Mouse (Mus musculus): Measurements from ENCODE around the gene Spindoc. TPM values are rescaled to one million over a fixed set of nuclear protein-coding genes. Genes with fewer than 3 reads are reported as not detected.
A peak's percentile ranks its signal among the peaks of the same experiment; 100 is the strongest.

Spindoc gene
- polyA plus RNA-seq, 1 experiment from 2014 or later = 41.9 TPM

DNA sequence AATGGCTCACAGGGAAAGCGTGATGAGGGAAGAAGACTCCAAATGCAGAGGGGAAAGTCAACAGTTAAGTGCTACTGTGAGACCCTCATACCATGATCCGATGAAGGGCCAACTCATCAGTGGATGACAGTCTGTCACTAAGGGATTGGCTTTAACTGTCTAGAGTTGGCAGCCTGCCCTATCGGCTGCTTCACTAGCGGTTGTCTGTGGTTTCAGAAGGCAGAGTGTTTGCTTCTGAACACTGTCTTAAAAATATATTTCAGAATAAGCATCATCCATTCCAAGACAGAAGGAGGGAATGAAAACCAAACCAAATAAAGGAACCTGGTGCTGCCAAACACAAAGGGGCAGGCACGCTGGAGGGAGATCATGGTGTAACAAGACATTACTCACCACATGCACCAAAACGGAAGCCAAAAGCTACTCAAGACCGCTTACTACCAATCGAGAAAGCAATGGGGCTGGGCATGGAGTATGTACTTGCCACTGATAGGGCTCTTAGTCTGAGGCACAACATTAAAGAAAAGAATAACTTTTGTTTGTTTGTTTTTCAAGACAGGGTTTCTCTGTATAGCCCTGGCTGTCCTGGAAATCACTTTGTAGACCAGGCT lies 67.7 kb downstream of the Spindoc start:
- no peak overlapping the region for H3K4me2 ChIP-seq
- H3K4me1 ChIP-seq = peaks cover 22% of the 10 kb centered on the region
- no peaks in the 10 kb centered on the region for H3K27me3 ChIP-seq
- H3K36me3 ChIP-seq (replicated peaks) = no peaks in the 10 kb centered on the region
- H3K9ac ChIP-seq = no peak overlapping the region
- 91% methylated on average over 8 of the region's 8 CpGs for WGBS
- no peak for ATAC-seq (ENCODE audit: low FRiP score)
- no peak overlapping the region for H3K4me3 ChIP-seq (replicated peaks)
- H3K9me3 ChIP-seq = no peaks in the 10 kb centered on the region
- H3K27ac ChIP-seq = no peak overlapping the region

DNA sequence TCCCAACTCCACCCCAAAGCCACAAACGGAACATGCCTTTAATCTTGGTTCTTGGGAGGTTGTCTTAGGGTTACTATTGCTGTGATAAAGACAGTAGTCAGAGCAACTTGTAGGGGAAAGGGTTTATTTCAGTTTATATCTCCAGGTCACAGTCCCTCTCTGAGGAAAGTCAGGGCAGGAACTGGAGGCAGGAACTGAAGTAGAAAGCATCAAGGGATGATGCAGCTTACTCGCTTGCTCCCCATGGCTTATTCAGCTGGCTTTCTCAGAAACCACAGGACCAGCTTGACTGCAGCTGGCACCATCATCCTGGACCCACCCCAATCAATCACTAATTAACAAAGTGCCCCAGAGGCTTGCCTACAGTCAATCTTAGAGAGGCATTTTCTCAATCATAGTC lies 69.1 kb downstream of the Spindoc start:
- no peak overlapping the region for H3K4me3 ChIP-seq (replicated peaks)
- no peak for ATAC-seq (ENCODE audit: low FRiP score)
- H3K4me1 ChIP-seq = peaks cover 35% of the 10 kb centered on the region
- no peak overlapping the region for H3K4me2 ChIP-seq
- no peak overlapping the region for H3K9ac ChIP-seq
- no peaks in the 10 kb centered on the region for H3K9me3 ChIP-seq
- no peaks in the 10 kb centered on the region for H3K27me3 ChIP-seq
- no peak overlapping the region for H3K27ac ChIP-seq
- 89% methylated on average over 2 of the region's 2 CpGs for WGBS
- no peaks in the 10 kb centered on the region for H3K36me3 ChIP-seq (replicated peaks)

DNA sequence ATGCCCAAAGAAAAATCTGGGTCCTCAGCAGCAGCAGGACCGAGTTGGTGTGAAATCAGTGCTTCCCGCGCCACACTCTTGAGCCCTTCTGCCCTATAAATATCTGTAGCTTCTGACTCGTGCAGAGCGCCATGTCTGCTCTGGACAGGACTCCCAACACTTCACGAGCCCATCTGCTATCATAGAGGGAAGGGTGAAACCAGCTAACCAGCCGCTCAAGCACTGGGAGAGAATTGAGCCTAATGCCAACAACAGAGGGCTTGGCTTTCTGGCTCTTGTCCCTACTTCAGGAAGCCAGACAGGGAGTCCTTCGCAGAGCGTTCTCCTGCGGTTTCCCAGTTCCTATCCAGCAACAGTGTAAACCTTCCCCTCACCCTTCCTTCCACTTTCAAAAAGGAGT lies 71.5 kb downstream of the Spindoc start:
- Histone ChIP-seq H3K27me3 (no peaks in the 10 kb centered on the region), H3K9ac (no peak overlapping the region), H3K36me3 (replicated peaks) (no peaks in the 10 kb centered on the region), H3K4me3 (replicated peaks) (no peak overlapping the region), H3K4me2 (no peak overlapping the region), H3K27ac (peak overlapping the region; percentile 26; the same call in 1 of the 2 replicates), H3K4me1 (peaks cover 54% of the 10 kb centered on the region), H3K9me3 (no peaks in the 10 kb centered on the region)
- WGBS = 43% methylated on average over 10 of the region's 10 CpGs
- ATAC-seq (ENCODE audit: low FRiP score) = no peak

DNA sequence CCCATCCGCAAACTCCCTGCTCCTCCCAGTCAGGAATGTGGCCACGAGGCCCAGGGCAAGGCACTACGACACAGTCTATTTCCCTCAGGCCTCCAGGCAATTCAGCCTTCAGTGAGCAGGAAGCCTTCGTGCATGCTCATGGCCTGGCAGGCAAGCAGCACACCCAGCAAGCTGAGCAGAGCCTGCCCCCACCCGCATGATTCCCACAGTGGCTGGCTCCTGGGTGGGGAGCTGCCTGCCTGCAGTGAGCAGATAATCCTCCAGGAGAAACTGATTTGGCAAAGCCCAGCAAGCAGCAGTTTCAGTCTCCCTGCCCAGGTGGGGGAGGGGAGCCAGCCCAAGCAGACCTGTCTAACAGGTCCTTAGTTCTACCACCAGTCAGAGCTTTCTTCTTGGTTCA lies 72.1 kb downstream of the Spindoc start:
- ATAC-seq (ENCODE audit: low FRiP score) = no peak
- H3K4me1 ChIP-seq = peaks cover 48% of the 10 kb centered on the region
- H3K36me3 ChIP-seq (replicated peaks) = no peaks in the 10 kb centered on the region
- H3K9me3 ChIP-seq = no peaks in the 10 kb centered on the region
- no peak overlapping the region for H3K4me2 ChIP-seq
- no peaks in the 10 kb centered on the region for H3K27me3 ChIP-seq
- no peak overlapping the region for H3K4me3 ChIP-seq (replicated peaks)
- H3K9ac ChIP-seq = no peak overlapping the region
- no peak overlapping the region for H3K27ac ChIP-seq
- 28% methylated on average over 5 of the region's 5 CpGs for WGBS

DNA sequence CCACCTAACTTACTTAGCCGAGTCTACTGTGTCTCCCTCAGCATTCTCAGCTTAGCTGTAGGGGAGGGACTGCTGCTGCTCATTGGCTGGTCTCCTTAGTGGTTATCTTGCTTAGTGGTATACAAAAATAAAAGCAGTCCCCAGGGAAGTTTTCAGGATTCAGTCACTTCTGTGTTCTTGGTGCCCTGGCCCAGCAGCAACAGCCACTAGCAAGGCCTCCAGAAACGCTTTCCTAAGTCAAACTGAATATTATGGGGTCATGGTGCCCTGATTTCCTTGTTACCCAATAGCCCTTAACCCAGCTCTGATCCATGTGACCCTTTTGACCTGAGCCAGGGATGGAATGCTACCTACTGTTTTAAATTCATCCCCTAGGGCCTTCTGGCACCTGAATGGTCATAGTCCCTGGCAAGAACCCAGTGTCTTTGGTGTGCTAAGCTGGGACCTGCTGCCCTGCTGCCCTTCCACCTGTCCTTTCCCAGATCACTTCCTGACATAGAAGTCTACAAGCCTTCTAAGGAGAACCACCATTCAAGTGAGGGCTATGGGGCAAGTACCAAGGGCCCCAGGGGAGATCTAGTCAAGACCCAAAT lies 73.0 kb downstream of the Spindoc start:
- H3K4me3 ChIP-seq (replicated peaks) = no peak overlapping the region
- no peak for ATAC-seq (ENCODE audit: low FRiP score)
- no peaks in the 10 kb centered on the region for H3K36me3 ChIP-seq (replicated peaks)
- no peaks in the 10 kb centered on the region for H3K27me3 ChIP-seq
- 73% methylated on average over 2 of the region's 2 CpGs for WGBS
- H3K27ac ChIP-seq = no peak overlapping the region
- H3K9ac ChIP-seq = no peak overlapping the region
- H3K4me2 ChIP-seq = no peak overlapping the region
- H3K9me3 ChIP-seq = no peaks in the 10 kb centered on the region
- H3K4me1 ChIP-seq = peaks cover 48% of the 10 kb centered on the region

DNA sequence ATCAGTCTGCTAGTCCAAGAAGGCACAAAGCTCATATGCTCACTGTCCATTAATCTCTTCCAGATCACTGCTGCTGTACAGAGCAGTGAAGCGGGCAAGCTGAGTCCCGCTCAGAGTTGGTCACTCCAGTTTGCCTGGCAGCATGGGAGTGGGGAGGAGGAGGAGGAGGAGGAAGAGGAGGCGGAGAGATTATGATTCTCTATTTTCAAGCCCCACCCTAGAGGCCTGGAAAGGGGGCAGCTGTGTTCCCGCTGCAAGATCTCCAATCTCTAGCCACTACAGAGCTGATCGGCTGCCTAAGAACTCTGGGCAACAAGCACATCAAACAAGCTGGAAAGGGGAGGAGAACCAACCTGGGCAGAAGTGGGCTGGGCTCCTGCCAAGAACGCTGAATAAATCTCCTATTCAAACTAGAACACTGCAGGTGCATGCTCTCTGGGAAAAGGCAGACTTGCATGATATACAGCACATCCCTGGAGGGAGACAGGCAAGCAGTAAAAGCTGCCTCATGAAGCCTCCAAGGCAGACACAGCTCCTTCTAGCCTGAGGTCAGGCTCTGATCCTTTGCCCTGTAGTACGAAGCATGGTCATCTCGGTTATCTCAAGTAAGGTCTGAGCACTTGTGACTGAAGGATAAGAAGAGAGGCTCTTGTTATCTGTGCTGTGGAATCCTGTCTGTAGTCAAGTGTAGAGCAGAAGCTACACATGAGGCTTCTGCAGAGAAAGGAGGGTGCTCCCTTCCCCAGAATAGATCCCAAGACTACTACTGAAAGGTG lies 74.6 kb downstream of the Spindoc start:
- Histone ChIP-seq H3K27ac (peak overlapping the region; percentile 69), H3K36me3 (replicated peaks) (no peaks in the 10 kb centered on the region), H3K4me2 (no peak overlapping the region), H3K4me1 (peaks cover 48% of the 10 kb centered on the region), H3K4me3 (replicated peaks) (no peak overlapping the region), H3K9me3 (no peaks in the 10 kb centered on the region), H3K27me3 (no peaks in the 10 kb centered on the region), H3K9ac (no peak overlapping the region)
- ATAC-seq (ENCODE audit: low FRiP score) = no peak
- 52% methylated on average over 8 of the region's 8 CpGs for WGBS

DNA sequence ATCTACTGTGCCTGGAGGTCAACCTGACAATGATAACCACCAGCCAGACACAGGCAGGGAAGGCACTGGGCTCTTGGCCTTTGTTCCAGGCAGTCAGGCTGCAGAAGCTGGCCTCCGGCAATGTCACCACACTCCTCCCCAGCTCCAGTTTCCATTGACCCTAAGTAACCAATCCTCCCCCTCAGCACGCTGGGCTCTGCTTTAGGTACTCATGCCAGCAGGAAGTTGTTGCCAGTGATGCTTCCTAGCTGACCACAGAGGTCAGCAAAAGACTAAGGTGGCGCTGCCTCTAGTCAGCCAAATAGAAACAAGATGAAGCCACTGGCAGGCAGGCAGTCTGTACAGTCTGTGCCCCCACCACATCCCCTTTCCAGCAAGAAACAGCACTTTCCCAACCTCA lies 75.8 kb downstream of the Spindoc start:
- no peak for ATAC-seq (ENCODE audit: low FRiP score)
- H3K4me3 ChIP-seq (replicated peaks) = no peak overlapping the region
- H3K9ac ChIP-seq = no peak overlapping the region
- no peaks in the 10 kb centered on the region for H3K36me3 ChIP-seq (replicated peaks)
- H3K27me3 ChIP-seq = no peaks in the 10 kb centered on the region
- WGBS = 78% methylated on average over 3 of the region's 3 CpGs
- H3K9me3 ChIP-seq = no peaks in the 10 kb centered on the region
- H3K4me2 ChIP-seq = no peak overlapping the region
- no peak overlapping the region for H3K27ac ChIP-seq
- H3K4me1 ChIP-seq = peaks cover 48% of the 10 kb centered on the region

DNA sequence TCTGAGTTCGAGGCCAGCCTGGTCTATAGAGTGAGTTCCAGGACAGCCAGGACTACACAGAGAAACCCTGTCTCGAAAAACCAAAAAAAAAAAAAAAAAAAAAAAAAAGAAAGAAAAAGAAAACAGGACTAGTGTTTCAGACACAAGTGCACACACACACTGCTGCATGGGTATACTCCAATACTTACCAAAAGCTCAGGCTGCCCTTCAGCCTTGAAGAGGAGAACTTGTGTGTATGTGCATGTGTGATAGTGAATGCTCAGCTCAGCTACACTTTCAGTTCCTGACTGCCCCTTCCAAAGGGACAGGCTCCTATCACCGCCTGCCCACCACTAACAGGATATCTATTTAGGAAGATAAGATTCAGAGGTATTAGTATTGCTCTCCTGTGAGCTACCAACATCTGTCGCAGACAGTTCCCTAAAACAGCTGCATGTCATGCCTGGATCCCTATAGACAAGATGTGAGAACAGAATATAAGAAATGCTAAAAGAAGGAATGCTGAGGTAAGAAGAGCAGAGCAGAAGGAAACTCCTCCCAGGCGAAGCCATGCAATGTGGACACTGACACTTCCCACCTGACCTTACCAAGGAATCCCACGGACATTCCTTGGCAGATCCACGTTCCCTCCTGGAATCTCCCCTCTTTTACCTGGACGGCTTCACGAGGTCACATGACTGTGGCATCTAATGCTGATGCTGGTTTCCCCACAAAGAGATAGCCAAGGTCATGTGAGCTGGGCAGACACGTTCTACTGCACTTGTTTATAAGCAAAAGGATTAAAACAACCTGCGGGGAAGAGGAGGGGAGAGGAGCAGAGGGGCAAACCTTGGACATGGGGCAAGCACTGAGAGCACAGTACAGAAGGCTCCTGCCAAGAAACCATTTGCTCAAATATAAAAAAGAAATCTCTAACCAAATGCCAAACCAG lies 77.1 kb downstream of the Spindoc start:
- Histone ChIP-seq H3K27ac (no peak overlapping the region), H3K4me3 (replicated peaks) (no peak overlapping the region), H3K4me2 (no peak overlapping the region), H3K27me3 (no peaks in the 10 kb centered on the region), H3K9ac (no peak overlapping the region), H3K4me1 (peaks cover 38% of the 10 kb centered on the region), H3K9me3 (no peaks in the 10 kb centered on the region), H3K36me3 (replicated peaks) (no peaks in the 10 kb centered on the region)
- ATAC-seq (ENCODE audit: low FRiP score) = no peak
- 85% methylated on average over 10 of the region's 11 CpGs for WGBS

DNA sequence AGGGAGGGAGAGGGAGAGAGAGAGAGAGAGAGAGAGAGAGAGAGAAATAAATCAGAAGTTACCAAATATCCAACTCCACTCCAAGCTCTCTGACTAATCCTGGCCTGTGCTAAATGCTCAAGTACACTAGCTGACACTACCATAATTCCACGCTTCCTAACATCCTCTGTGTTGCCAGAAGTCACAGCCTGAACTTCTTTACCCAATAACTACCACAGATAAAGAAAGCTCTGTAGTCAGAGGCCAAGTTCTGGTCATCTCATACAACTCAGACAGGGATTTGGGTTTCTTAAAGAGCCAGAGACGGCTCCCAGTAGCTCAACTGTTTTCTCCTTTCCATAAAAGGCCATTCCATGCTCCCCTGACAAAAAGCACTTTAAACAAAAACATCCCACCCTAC lies 78.0 kb downstream of the Spindoc start:
- no peak for ATAC-seq (ENCODE audit: low FRiP score)
- Histone ChIP-seq H3K4me1 (peaks cover 29% of the 10 kb centered on the region), H3K9me3 (no peaks in the 10 kb centered on the region), H3K27me3 (no peaks in the 10 kb centered on the region), H3K9ac (no peak overlapping the region), H3K36me3 (replicated peaks) (no peaks in the 10 kb centered on the region), H3K4me3 (replicated peaks) (no peak overlapping the region), H3K27ac (no peak overlapping the region), H3K4me2 (no peak overlapping the region)
- 70% methylated on average over 2 of the region's 2 CpGs for WGBS

Small RNA genes within 50 kb of the gene (microRNA-seq; reads per million reads assigned to microRNA genes)
- 3.2 reads per million, percentile 8 among the genes with 10 or more reads in this experiment for gene Mir6991

Other genes with a start within 250 kb of the Spindoc start
- gene Otub1, start 176.7 kb downstream of the Spindoc start, polyA plus RNA-seq (2016; fragmentation: Nextera tagmentation; extraction: Ambion mirVana) = 220 and 238 TPM in 2 replicates
- 781 and 789 TPM in 2 replicates for gene Cox8a, start 165.4 kb downstream of the Spindoc start, polyA plus RNA-seq (2016; fragmentation: Nextera tagmentation; extraction: Ambion mirVana)
- gene Naa40, start 141.8 kb downstream of the Spindoc start, polyA plus RNA-seq (2016; fragmentation: Nextera tagmentation; extraction: Ambion mirVana) = 90.0 and 92.2 TPM in 2 replicates
- gene Rcor2, start 115.7 kb downstream of the Spindoc start, polyA plus RNA-seq (2016; fragmentation: Nextera tagmentation; extraction: Ambion mirVana) = 88.6 and 89.4 TPM in 2 replicates
- gene Mark2, start 41.1 kb downstream of the Spindoc start, polyA plus RNA-seq (2016; fragmentation: Nextera tagmentation; extraction: Ambion mirVana) = 47.6 and 53.5 TPM in 2 replicates
- 16.3 and 18.6 TPM in 2 replicates for gene 2700081O15Rik, start 34.6 kb upstream of the Spindoc start, polyA plus RNA-seq (2016; fragmentation: Nextera tagmentation; extraction: Ambion mirVana)
- 383 and 409 TPM in 2 replicates for gene Rtn3, start 100.3 kb upstream of the Spindoc start, polyA plus RNA-seq (2016; fragmentation: Nextera tagmentation; extraction: Ambion mirVana)
- 8.4 and 9.2 TPM in 2 replicates for gene Atl3, start 111.0 kb upstream of the Spindoc start, polyA plus RNA-seq (2016; fragmentation: Nextera tagmentation; extraction: Ambion mirVana)
- gene Pla2g16, start 174.5 kb upstream of the Spindoc start, polyA plus RNA-seq (2016; fragmentation: Nextera tagmentation; extraction: Ambion mirVana) = 4.4 and 5.0 TPM in 2 replicates
- gene Lgals12, start 224.2 kb upstream of the Spindoc start, polyA plus RNA-seq (2016; fragmentation: Nextera tagmentation; extraction: Ambion mirVana) = 0.08 and 0.10 TPM in 2 replicates
- not detected in 2 replicates for gene Hrasls5, start 229.5 kb upstream of the Spindoc start, polyA plus RNA-seq (2016; fragmentation: Nextera tagmentation; extraction: Ambion mirVana)